Comparison of ENCODE assay signal across 22 mouse cellular contexts in the genomic region with DNA sequence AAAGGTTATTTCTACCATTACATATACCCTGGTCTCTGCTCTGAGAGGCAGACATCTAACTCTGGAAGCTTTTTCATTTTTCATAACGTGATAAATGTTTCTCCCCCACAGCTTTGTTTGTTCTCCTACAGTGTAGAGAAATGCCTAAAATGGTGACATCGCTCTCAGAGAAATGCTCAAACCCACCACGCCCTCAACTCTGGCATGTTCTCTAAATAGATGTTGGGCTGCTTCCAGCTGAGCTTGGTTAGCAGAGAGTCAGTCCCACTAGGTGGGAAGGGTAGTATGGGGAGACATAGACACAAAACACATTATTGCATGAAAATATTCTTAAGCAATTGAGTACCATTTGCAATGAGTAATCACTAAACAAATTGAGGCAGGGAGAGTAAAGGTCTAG.
DNase-seq lines count a peak whose midpoint lies in the region; ATAC-seq and TF ChIP-seq lines count a peak whose summit lies in the region.
"Had no signal": no experiment of that assay in that cellular context is flagged by ENCODE, and none has a peak within 500 bp of the region (broad histone marks: within the 10 kb centered on the region; RNA-seq: fewer than 3 reads in every experiment).

No protein-coding gene starts in this region.

- WGBS in heart, embryonic 15.5 days: 38% methylated on average over 3 of the region's 3 CpGs
- 18% methylated on average over 3 of the region's 3 CpGs for WGBS in heart, postnatal 0 days
- 69% methylated on average over 3 of the region's 3 CpGs for WGBS in heart, embryonic 10.5 days

- no peak for DNase-seq in heart, adult 11 months
- DNase-seq in heart, postnatal 0 days (ENCODE audit: low spot score): peak; percentile 53
- DNase-seq in heart, embryonic 10.5 days (ENCODE audit: low spot score): no peak
- DNase-seq in heart, postnatal 4 days: peak; percentile 27
- no peak for DNase-seq in heart, postnatal 36 days
- DNase-seq in brain, adult 2 months (ENCODE audit: low read depth, low spot score): peak; percentile 12
- DNase-seq in kidney, adult 9 months: no peak
- DNase-seq: adrenal gland, adult 8-10 months; adrenal gland, postnatal 14 days; adrenal gland, postnatal 36 days; cerebellum, adult 11 months; cerebellum, adult 18-20 months; cerebellum, adult 8-10 months; cerebellum, postnatal 10 days; cerebellum, postnatal 25 days; forebrain, postnatal 0 days had no signal

- no peak overlapping the region for H3K9ac ChIP-seq in heart, embryonic 15.5 days
- H3K9ac ChIP-seq in heart, postnatal 0 days (replicated peaks; ENCODE audit: low read depth, low read length): no peak overlapping the region
- H3K9ac ChIP-seq: embryonic facial prominence, embryonic 13.5 days; forebrain, embryonic 13.5 days; forebrain, embryonic 15.5 days; forebrain, postnatal 0 days had no signal

- intact Hi-C loops in heart, postnatal 36 days (cut with DNase I): no loop called here

- no peaks in the 10 kb centered on the region for H3K36me3 ChIP-seq in heart, embryonic 15.5 days
- no peaks in the 10 kb centered on the region for H3K36me3 ChIP-seq in heart, postnatal 0 days (replicated peaks; ENCODE audit: control insufficient read depth, insufficient read depth, low read length)
- no peaks in the 10 kb centered on the region for H3K36me3 ChIP-seq in heart, embryonic 10.5 days
- H3K36me3 ChIP-seq: embryonic facial prominence, embryonic 13.5 days; forebrain, embryonic 15.5 days had no signal

- no peak overlapping the region for H3K4me3 ChIP-seq in heart, embryonic 15.5 days
- H3K4me3 ChIP-seq in heart, postnatal 0 days (ENCODE audit: low read depth, low read length): no peak overlapping the region
- H3K4me3 ChIP-seq in heart, embryonic 10.5 days: no peak overlapping the region
- H3K4me3 ChIP-seq: embryonic facial prominence, embryonic 13.5 days; forebrain, embryonic 13.5 days; forebrain, embryonic 15.5 days had no signal

- no peak overlapping the region for H3K4me2 ChIP-seq in heart, embryonic 15.5 days
- H3K4me2 ChIP-seq in heart, postnatal 0 days (ENCODE audit: low read depth, low read length): no peak overlapping the region
- H3K4me2 ChIP-seq: embryonic facial prominence, embryonic 13.5 days; forebrain, embryonic 13.5 days; forebrain, embryonic 15.5 days had no signal

- H3K9me3 ChIP-seq in heart, embryonic 15.5 days (replicated peaks): no peaks in the 10 kb centered on the region
- no peaks in the 10 kb centered on the region for H3K9me3 ChIP-seq in heart, postnatal 0 days (replicated peaks; ENCODE audit: control insufficient read depth, low read length)
- no peaks in the 10 kb centered on the region for H3K9me3 ChIP-seq in heart, embryonic 10.5 days
- H3K9me3 ChIP-seq: embryonic facial prominence, embryonic 13.5 days; forebrain, embryonic 13.5 days; forebrain, embryonic 15.5 days had no signal

- 0 out of 2 replicates have a peak, but pooled peaks cover 4% of the 10 kb centered on the region for H3K4me1 ChIP-seq in heart, embryonic 15.5 days (replicated peaks)
- 0 out of 2 replicates have a peak, but pooled peaks cover 3% of the 10 kb centered on the region for H3K4me1 ChIP-seq in heart, postnatal 0 days (ENCODE audit: control insufficient read depth, insufficient read depth)
- no peaks in the 10 kb centered on the region for H3K4me1 ChIP-seq in heart, embryonic 10.5 days
- H3K4me1 ChIP-seq: embryonic facial prominence, embryonic 13.5 days; forebrain, embryonic 13.5 days; forebrain, embryonic 15.5 days had no signal

- peak overlapping the region; percentile 31; the same call in 1 of the 2 replicates for H3K27ac ChIP-seq in heart, embryonic 15.5 days
- H3K27ac ChIP-seq in heart, postnatal 0 days (ENCODE audit: low read depth): 0 out of 2 replicates have a peak overlapping the region, but pooled peaks have one; percentile 34
- no peak overlapping the region for H3K27ac ChIP-seq in heart, embryonic 10.5 days
- H3K27ac ChIP-seq: embryonic facial prominence, embryonic 13.5 days; forebrain, embryonic 13.5 days; forebrain, embryonic 15.5 days had no signal

- ATAC-seq in heart, embryonic 15.5 days (replicated peaks; ENCODE audit: insufficient number of reproducible peaks, insufficient read depth, low FRiP score, low read depth): peak; percentile 86
- ATAC-seq in heart, postnatal 0 days (ENCODE audit: insufficient read depth, low read depth): peak; percentile 79
- ATAC-seq: activated CD4-positive, CD25-positive, alpha-beta regulatory T cell, adult 4 months; forebrain, embryonic 13.5 days; forebrain, embryonic 15.5 days; forebrain, postnatal 0 days; Patski had no signal

- no peaks in the 10 kb centered on the region for H3K27me3 ChIP-seq in heart, embryonic 15.5 days
- H3K27me3 ChIP-seq in heart, postnatal 0 days (ENCODE audit: control insufficient read depth, insufficient read depth, low read length): no peaks in the 10 kb centered on the region
- H3K27me3 ChIP-seq in heart, embryonic 10.5 days (ENCODE audit: insufficient read depth, poor library complexity, severe bottlenecking): no peaks in the 10 kb centered on the region
- H3K27me3 ChIP-seq: embryonic facial prominence, embryonic 13.5 days; forebrain, embryonic 13.5 days; forebrain, embryonic 15.5 days had no signal

- TF ChIP-seq EP300 in heart, postnatal 0 days (IDR thresholded peaks at IDR 0.05; ENCODE audit: low read depth): no peak

- TF ChIP-seq CTCF in heart, postnatal 0 days (IDR thresholded peaks at IDR 0.05; ENCODE audit: low read depth): no peak

Comparison
In these comparisons a context has a peak if more than half of its experiments do, and no peak if none do; other contexts are left out.
1. DNase-seq: peak in heart, postnatal 0 days (single experiment), heart, postnatal 4 days (single experiment) and brain, adult 2 months (single experiment); none in heart, adult 11 months (single experiment), heart, embryonic 10.5 days (single experiment), heart, postnatal 36 days (0 of 2) and kidney, adult 9 months (single experiment).